Mouse (Mus musculus) liver, adult 2 months (tissue): ENCODE data around the gene Dock1.

ENCODE experiments used
- CTCF ChIP-seq: fragments of 200-500 bp; IDR thresholded peaks from 2 replicates; pipeline ENCODE4 v1.5.1; 2011; ENCODE audit warnings: low read depth, low read length, control low read depth
- POLR2A ChIP-seq: fragments of 200-500 bp; IDR thresholded peaks from 2 replicates; pipeline ENCODE4 v1.6.1; 2011; ENCODE audit warnings: low read length, control low read depth; ENCODE audit not compliant: insufficient read depth; ENCODE audit errors: extremely low read depth

DNA sequence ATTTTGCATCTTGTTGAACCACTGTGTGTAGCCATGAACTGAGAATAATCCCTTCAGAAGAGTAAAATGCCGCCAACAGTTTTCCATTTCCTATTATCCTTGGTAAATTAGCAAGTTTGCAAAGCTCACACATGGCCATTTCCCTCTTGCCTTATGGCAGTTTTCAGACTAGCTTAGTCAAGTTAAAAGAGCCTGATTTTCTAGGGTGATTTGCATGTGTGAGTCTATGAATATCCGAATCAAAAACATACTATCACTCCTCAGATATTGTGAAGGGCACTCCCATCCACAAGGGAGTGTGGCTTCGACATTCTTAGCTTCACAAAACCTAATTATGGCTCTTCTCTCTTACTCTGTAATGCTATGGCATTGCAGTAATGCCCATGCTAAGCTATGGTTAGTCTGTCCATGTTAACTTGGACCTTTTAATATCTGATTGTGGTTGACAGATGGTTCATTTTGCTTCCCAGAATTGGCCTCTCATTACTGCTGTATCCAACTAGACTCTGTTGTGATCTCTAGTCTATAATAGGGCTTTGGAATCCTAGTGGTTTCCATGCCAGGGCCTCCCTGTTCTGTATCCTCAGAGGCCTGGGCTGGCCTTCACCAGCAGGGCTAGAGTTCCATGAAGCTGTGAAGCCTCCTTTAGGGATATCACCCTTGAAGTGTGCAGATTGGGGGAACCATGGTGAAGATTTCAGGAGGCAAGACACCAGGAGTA lies 60.1 kb downstream of the Dock1 start:
- TF ChIP-seq CTCF (no peak), POLR2A (no peak)
